Comparison of ENCODE assay signal across 13 mouse cellular contexts in the genomic region with DNA sequence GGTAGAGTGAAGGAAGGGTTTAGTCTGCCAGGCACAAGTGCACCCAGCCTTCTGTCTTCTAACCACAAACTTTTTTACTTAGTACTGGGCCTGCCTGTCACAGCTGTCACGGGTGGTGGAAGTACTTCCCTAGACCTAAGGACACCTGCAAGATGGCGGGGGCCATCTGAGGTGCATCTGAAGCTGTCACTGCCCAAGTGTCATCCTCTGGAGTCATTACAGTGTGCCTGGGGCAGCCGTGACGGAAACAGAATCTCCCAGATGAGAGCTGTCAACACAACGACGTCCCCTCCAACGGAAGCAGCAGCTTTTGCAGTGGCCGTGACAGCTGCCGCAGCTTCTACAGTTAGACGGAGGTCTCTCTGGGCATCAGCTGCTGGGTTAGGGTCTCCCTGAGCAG. TPM values are rescaled to one million over a fixed set of nuclear protein-coding genes. Genes with fewer than 3 reads are reported as not detected.
DNase-seq lines count a peak whose midpoint lies in the region; ATAC-seq lines count a peak whose summit lies in the region.
"Had no signal": no experiment of that assay in that cellular context is flagged by ENCODE, and none has a peak within 500 bp of the region (broad histone marks: within the 10 kb centered on the region; RNA-seq: fewer than 3 reads in every experiment).

No protein-coding gene starts in this region.

- H3K4me1 ChIP-seq in heart, embryonic 14.5 days (ENCODE audit: control insufficient read depth in 2 of 2, insufficient read depth in 2 of 2, low read length in 2 of 2), result peaks cover 16 to 19% of the 10 kb centered on the region in 2 experiments
- no peaks in the 10 kb centered on the region for H3K4me1 ChIP-seq in forebrain, embryonic 11.5 days (replicated peaks; ENCODE audit: control insufficient read depth, insufficient read depth, low read length)
- H3K4me1 ChIP-seq: liver, embryonic 15.5 days had no signal

- 22% methylated on average over 10 of the region's 10 CpGs for WGBS in heart, embryonic 14.5 days
- WGBS in forebrain, embryonic 11.5 days, result 85% methylated on average over 10 of the region's 10 CpGs

- H3K9ac ChIP-seq in heart, embryonic 14.5 days (ENCODE audit: low read length), result no peak overlapping the region
- no peak overlapping the region for H3K9ac ChIP-seq in forebrain, embryonic 11.5 days (ENCODE audit: low read length)
- H3K9ac ChIP-seq: liver, embryonic 15.5 days; neural tube, embryonic 15.5 days had no signal

- no peak overlapping the region for H3K4me3 ChIP-seq in heart, embryonic 14.5 days (ENCODE audit: control insufficient read depth in 1 of 2, insufficient read depth in 1 of 2, low read depth in 1 of 2, low read length in 2 of 2)
- no peak overlapping the region for H3K4me3 ChIP-seq in forebrain, embryonic 11.5 days (ENCODE audit: low read depth, low read length)
- H3K4me3 ChIP-seq: liver, embryonic 15.5 days; neural tube, embryonic 15.5 days had no signal

- no peak for DNase-seq in heart, postnatal 14 days
- DNase-seq in B cell, adult 2 months, result peak; percentile 42 to 45
- DNase-seq in cerebellum, postnatal 4 days (ENCODE audit: low spot score in 2 of 2), result no peak
- DNase-seq in adrenal gland, postnatal 36 days, result no peak
- no peak for DNase-seq in forebrain, embryonic 11.5 days (ENCODE audit: low spot score)
- DNase-seq: heart, postnatal 10 days; right cerebral cortex, postnatal 4 days had no signal

- 0 out of 2 replicates have a peak overlapping the region, but pooled peaks have one; percentile 31 for H3K4me2 ChIP-seq in heart, embryonic 14.5 days (ENCODE audit: low read length)
- no peak overlapping the region for H3K4me2 ChIP-seq in forebrain, embryonic 11.5 days (ENCODE audit: low read depth, low read length, severe bottlenecking)
- H3K4me2 ChIP-seq: liver, embryonic 15.5 days; midbrain, embryonic 11.5 days; neural tube, embryonic 15.5 days had no signal

- intact Hi-C loops in heart, postnatal 14 days (cut with DNase I), result no loop called here

- no peak for ATAC-seq in heart, embryonic 14.5 days (ENCODE audit: insufficient number of reproducible peaks, insufficient read depth, low FRiP score, low read depth)
- ATAC-seq in common myeloid progenitor, adult 5-6 weeks (replicated peaks; ENCODE audit: low read depth, poor library complexity, severe bottlenecking), result peak; percentile 33
- ATAC-seq in neutrophil, adult 5-6 weeks (ENCODE audit: extremely low read depth, insufficient number of reproducible peaks, low FRiP score, poor library complexity, severe bottlenecking), result peak; percentile 42; the same call in 1 of the 2 replicates
- no peak for ATAC-seq in forebrain, embryonic 11.5 days (replicated peaks; ENCODE audit: low FRiP score)

- no peak overlapping the region for H3K27ac ChIP-seq in heart, embryonic 14.5 days (replicated peaks in 1 of 2; ENCODE audit: control insufficient read depth in 1 of 2, insufficient read depth in 1 of 2, low read depth in 2 of 2, low read length in 2 of 2)
- no peak overlapping the region for H3K27ac ChIP-seq in forebrain, embryonic 11.5 days (ENCODE audit: low read depth, low read length)
- H3K27ac ChIP-seq: liver, embryonic 15.5 days; neural tube, embryonic 15.5 days had no signal

- H3K9me3 ChIP-seq in heart, embryonic 14.5 days (ENCODE audit: control insufficient read depth, low read length), result no peaks in the 10 kb centered on the region
- H3K9me3 ChIP-seq in forebrain, embryonic 11.5 days (ENCODE audit: control insufficient read depth, low read length), result no peaks in the 10 kb centered on the region
- H3K9me3 ChIP-seq: liver, embryonic 15.5 days; neural tube, embryonic 15.5 days had no signal

- H3K36me3 ChIP-seq in heart, embryonic 14.5 days (ENCODE audit: control insufficient read depth, insufficient read depth, low read length), result no peaks in the 10 kb centered on the region
- no peaks in the 10 kb centered on the region for H3K36me3 ChIP-seq in forebrain, embryonic 11.5 days (ENCODE audit: control insufficient read depth, insufficient read depth, low read length)
- H3K36me3 ChIP-seq: liver, embryonic 15.5 days; neural tube, embryonic 15.5 days had no signal

- no peaks in the 10 kb centered on the region for H3K27me3 ChIP-seq in heart, embryonic 14.5 days (ENCODE audit: control insufficient read depth, insufficient read depth, low read length)
- no peaks in the 10 kb centered on the region for H3K27me3 ChIP-seq in forebrain, embryonic 11.5 days (ENCODE audit: control insufficient read depth, insufficient read depth, low read length)
- H3K27me3 ChIP-seq: liver, embryonic 15.5 days; neural tube, embryonic 15.5 days had no signal

RNA-seq across cellular contexts. Expression of a gene that starts 53.1 kb away (rescaled TPM):
- polyA plus RNA-seq in heart, embryonic 14.5 days (2014; fragmentation: Nextera tagmentation; extraction: Ambion mirVana), result 0.58 and 0.61 TPM in 2 replicates
- 10 to 100 TPM; 15.6 to 20.0 TPM for total RNA-seq in heart, postnatal 14 days (2021)
- 16.7 and 20.9 TPM in 2 replicates for total RNA-seq in common myeloid progenitor, adult 5-6 weeks (2017)
- total RNA-seq in neutrophil, adult 5-6 weeks (2017), result 63.4 and 67.7 TPM in 2 replicates
- 10 to 100 TPM; 15.5 to 21.1 TPM for total RNA-seq in adrenal gland, postnatal 36 days (2021)
- 0.31 TPM in 2 replicates for polyA plus RNA-seq in forebrain, embryonic 11.5 days (2014; fragmentation: Nextera tagmentation; extraction: Ambion mirVana)

Comparison
In these comparisons a context has a peak if more than half of its experiments do, and no peak if none do; other contexts are left out.
1. ATAC-seq: peak in common myeloid progenitor, adult 5-6 weeks (single experiment) and neutrophil, adult 5-6 weeks (single experiment); none in heart, embryonic 14.5 days (single experiment) and forebrain, embryonic 11.5 days (single experiment).
2. DNase-seq: peak in B cell, adult 2 months (2 of 2); none in heart, postnatal 14 days (0 of 2), cerebellum, postnatal 4 days (0 of 2), adrenal gland, postnatal 36 days (0 of 2) and forebrain, embryonic 11.5 days (single experiment).